Mouse (Mus musculus) ES-E14 (cell line): ENCODE measurements around the gene Cmas. TPM values are rescaled to one million over a fixed set of nuclear protein-coding genes. Genes with fewer than 3 reads are reported as not detected.

Experiments
- DNase-seq: peaks from one replicate; pipeline ENCODE4 v3.0.0-alpha.2; 2013; ENCODE audit warnings: low read depth, low spot score
- H3K27ac ChIP-seq: 2 replicates; pipeline ENCODE4 v1.5.1; 2012; ENCODE audit warnings: low read depth, mild to moderate bottlenecking, low read length, moderate library complexity, mixed read lengths; ENCODE audit not compliant: poor library complexity, insufficient read depth, severe bottlenecking
- H3K36me3 ChIP-seq: 2 replicates; pipeline ENCODE4 v1.6.1; 2012; ENCODE audit warnings: mild to moderate bottlenecking, low read length, moderate library complexity, mixed read lengths; ENCODE audit not compliant: control insufficient read depth, poor library complexity, insufficient read depth, severe bottlenecking
- H3K4me1 ChIP-seq, 2 experiments: fragments of 150-350 bp in 1 of 2; sonication (generic) in 1 of 2; 2 replicates each; pipeline ENCODE4 v1.6.1; 2012; ENCODE audit warnings: low read length in 2 of 2, mild to moderate bottlenecking in 1 of 2, mixed read lengths in 1 of 2; ENCODE audit not compliant: control insufficient read depth in 2 of 2, insufficient read depth in 2 of 2, poor library complexity in 1 of 2
- H3K4me3 ChIP-seq, 2 experiments: fragments of 150-350 bp in 1 of 2; sonication (generic) in 1 of 2; 2 replicates each; pipeline ENCODE4 v1.5.1; 2012; ENCODE audit warnings: low read length in 2 of 2, low read depth in 1 of 2, mild to moderate bottlenecking in 1 of 2, mixed read lengths in 1 of 2; ENCODE audit not compliant: insufficient read depth in 1 of 2, poor library complexity in 1 of 2, severe bottlenecking in 1 of 2
- H3K9ac ChIP-seq: 2 replicates; pipeline ENCODE4 v1.6.1; 2012; ENCODE audit warnings: low read depth, mild to moderate bottlenecking, low read length, mixed read lengths; ENCODE audit not compliant: poor library complexity, insufficient read depth, severe bottlenecking
- H3K9me3 ChIP-seq: fragments of 150-350 bp; sonication (generic); 2 replicates; pipeline ENCODE4 v1.6.1; 2012; ENCODE audit warnings: low read depth, mild to moderate bottlenecking, low read length; ENCODE audit not compliant: control insufficient read depth, insufficient read depth
- CHD2 ChIP-seq: IDR thresholded peaks from 2 replicates; pipeline ENCODE4 v1.6.1; 2014; ENCODE audit warnings: mild to moderate bottlenecking, low read depth, low read length, inconsistent platforms
- HCFC1 ChIP-seq: IDR thresholded peaks from 2 replicates; pipeline ENCODE4 v1.6.1; 2012; ENCODE audit warnings: low read length, inconsistent platforms, borderline replicate concordance; ENCODE audit not compliant: insufficient read depth
- MAFK ChIP-seq: IDR thresholded peaks from 2 replicates; pipeline ENCODE4 v1.6.1; 2014; ENCODE audit warnings: mild to moderate bottlenecking, low read depth, low read length, inconsistent platforms; ENCODE audit not compliant: insufficient read depth
- ZC3H11A ChIP-seq: IDR thresholded peaks from 2 replicates; pipeline ENCODE4 v1.6.1; 2012; ENCODE audit warnings: low read depth, mild to moderate bottlenecking, inconsistent platforms, low read length, borderline replicate concordance
- ZNF384 ChIP-seq: IDR thresholded peaks from 2 replicates; pipeline ENCODE4 v1.6.1; 2012; ENCODE audit warnings: low read depth, low read length, inconsistent platforms
- in situ Hi-C, 2 experiments: fragments of 600-800 bp; cut with MboI; formaldehyde crosslinking; loops; one replicate each; pipeline ENCODE4 v1.15.1; 2025; ENCODE audit warnings: low sequenced_read_pairs in 2 of 2, inconsistent platforms in 1 of 2; ENCODE audit not compliant: unreplicated experiment in 2 of 2
- total RNA-seq: library from RNA; depleted of rRNA; stranded (reverse); fragments of 300-350 nt; gene quantifications from 2 replicates; pipeline ENCODE4 v1.2.3, GENCODE M21; 2012

Cmas gene
- total RNA-seq, 1 experiment, result 61.0 TPM

GRCm38 (mm10) chr6:142751365-142751764 lies 5.1 kb upstream of the Cmas start:
- Histone ChIP-seq H3K27ac (peak overlapping the region; percentile 96), H3K4me1 (peaks cover 8 to 19% of the 10 kb centered on the region in 2 experiments), H3K9me3 (no peaks in the 10 kb centered on the region), H3K36me3 (no peaks in the 10 kb centered on the region), H3K9ac (peak overlapping the region; percentile 69; the same call in 1 of the 2 replicates), H3K4me3 (peak overlapping the region; percentile 40 to 53; a peak in 3 of 4 replicates)
- TF ChIP-seq ZNF384 (no peak), CHD2 (peak; percentile 69)
- peak; percentile 82 for DNase-seq
- in situ Hi-C loops, result no loop called here

GRCm38 (mm10) chr6:142752331-142753246 lies 3.9 kb upstream of the Cmas start:
- Histone ChIP-seq H3K4me1 (peaks cover 12 to 19% of the 10 kb centered on the region in 2 experiments), H3K9ac (peak overlapping the region; percentile 69), H3K36me3 (no peaks in the 10 kb centered on the region), H3K27ac (peak overlapping the region; percentile 96), H3K9me3 (no peaks in the 10 kb centered on the region), H3K4me3 (peak overlapping the region; percentile 1 to 53; a peak in 2 of 4 replicates)
- no peak for DNase-seq
- in situ Hi-C loops, result no loop called here
- no peak for TF ChIP-seq ZNF384
- TF ChIP-seq MAFK, result no peak
- no peak for TF ChIP-seq CHD2
- no peak for TF ChIP-seq ZC3H11A
- no peak for TF ChIP-seq HCFC1

DNA sequence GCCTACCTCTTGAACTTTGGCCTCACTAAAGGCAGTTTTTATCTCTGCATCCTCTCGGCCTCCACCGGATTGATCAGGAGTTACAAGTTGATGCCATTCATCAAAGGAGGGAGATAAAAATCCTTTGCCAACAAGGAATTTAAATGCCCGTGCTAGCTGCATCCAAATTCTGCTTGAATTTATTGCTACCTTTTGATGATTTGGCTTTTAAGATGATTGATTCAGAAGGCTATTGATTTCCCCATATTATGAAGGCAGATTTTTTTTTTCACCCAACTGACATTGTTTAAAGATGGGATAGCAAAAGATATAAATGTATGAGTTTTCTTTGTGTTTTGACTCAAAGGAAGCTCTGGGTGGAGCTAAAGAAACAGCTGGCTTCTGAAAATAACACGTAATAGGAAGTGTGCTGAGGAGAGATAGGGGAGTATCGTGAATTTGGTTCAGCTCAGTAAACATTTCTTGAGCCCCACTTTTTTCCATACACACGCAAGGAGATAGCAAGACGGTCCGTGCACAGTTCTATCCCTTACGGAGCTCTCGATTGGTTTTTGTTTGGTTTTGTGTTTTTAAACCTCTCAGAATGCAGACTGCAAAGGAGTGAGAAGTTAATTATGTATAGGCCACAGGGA lies 964 bp downstream of the Cmas start:
- in situ Hi-C loops, result no loop called here
- Histone ChIP-seq H3K9ac (peak overlapping the region; percentile 70), H3K4me3 (peak overlapping the region; percentile 73 to 95), H3K9me3 (no peaks in the 10 kb centered on the region), H3K27ac (no peak overlapping the region), H3K36me3 (peaks cover 18% of the 10 kb centered on the region; the same call in 1 of the 2 replicates), H3K4me1 (peaks cover 7 to 10% of the 10 kb centered on the region in 2 experiments; a peak in 3 of 4 replicates)
- TF ChIP-seq ZNF384 (no peak), HCFC1 (no peak), MAFK (no peak), ZC3H11A (no peak), CHD2 (no peak)
- DNase-seq, result no peak

DNA sequence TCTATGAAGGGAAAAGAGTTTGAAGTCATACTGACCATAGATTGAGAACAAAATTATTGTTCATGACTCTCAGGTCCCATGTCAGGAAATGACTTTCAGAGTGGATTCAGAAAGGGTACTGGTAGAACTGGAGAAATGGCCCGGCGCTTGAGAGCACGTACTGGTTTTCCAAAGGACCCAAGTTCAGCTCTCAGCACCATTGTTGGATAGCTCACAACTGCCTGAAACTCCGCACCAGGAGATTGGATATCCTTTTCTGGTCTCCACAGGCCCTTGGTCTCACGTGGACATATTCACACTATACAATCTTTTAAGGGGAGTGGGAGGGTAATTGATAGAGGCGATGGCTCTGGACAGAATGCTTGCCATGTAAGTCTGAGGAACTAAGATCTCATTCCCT lies 1.5 kb downstream of the Cmas start:
- Histone ChIP-seq H3K9ac (no peak overlapping the region; the same call in 1 of the 2 replicates), H3K27ac (no peak overlapping the region), H3K9me3 (no peaks in the 10 kb centered on the region), H3K4me3 (peak overlapping the region in 1 of 2 experiments; percentile 95; a peak in 2 of 4 replicates), H3K4me1 (peaks cover 7 to 10% of the 10 kb centered on the region in 2 experiments; a peak in 3 of 4 replicates), H3K36me3 (peaks cover 18% of the 10 kb centered on the region; the same call in 1 of the 2 replicates)
- no peak for DNase-seq
- in situ Hi-C loops, result no loop called here
- TF ChIP-seq HCFC1, result no peak
- no peak for TF ChIP-seq MAFK
- no peak for TF ChIP-seq ZNF384
- no peak for TF ChIP-seq CHD2
- TF ChIP-seq ZC3H11A, result no peak
